Mouse (Mus musculus) activated CD4-positive, CD25-positive, alpha-beta regulatory T cell, adult 9 weeks (primary cell): ENCODE results near the gene Rilpl1. TPM values are rescaled to one million over a fixed set of nuclear protein-coding genes. Genes with fewer than 3 reads are reported as not detected.

Experiments used
- polyA plus RNA-seq: library from polyadenylated mRNA; unstranded; fragments of 100-300 nt; shearing (Covaris generic); gene quantifications from one replicate; pipeline ENCODE4 v1.2.1, GENCODE M21; 2017

The Rilpl1 gene
- polyA plus RNA-seq, result 1.6 TPM

GRCm38 (mm10) chr5:124530655-124531582 is at the start of gene Rilpl1:
Gene Rilpl1 (minus strand): TSS chr5:124531391.

DNA sequence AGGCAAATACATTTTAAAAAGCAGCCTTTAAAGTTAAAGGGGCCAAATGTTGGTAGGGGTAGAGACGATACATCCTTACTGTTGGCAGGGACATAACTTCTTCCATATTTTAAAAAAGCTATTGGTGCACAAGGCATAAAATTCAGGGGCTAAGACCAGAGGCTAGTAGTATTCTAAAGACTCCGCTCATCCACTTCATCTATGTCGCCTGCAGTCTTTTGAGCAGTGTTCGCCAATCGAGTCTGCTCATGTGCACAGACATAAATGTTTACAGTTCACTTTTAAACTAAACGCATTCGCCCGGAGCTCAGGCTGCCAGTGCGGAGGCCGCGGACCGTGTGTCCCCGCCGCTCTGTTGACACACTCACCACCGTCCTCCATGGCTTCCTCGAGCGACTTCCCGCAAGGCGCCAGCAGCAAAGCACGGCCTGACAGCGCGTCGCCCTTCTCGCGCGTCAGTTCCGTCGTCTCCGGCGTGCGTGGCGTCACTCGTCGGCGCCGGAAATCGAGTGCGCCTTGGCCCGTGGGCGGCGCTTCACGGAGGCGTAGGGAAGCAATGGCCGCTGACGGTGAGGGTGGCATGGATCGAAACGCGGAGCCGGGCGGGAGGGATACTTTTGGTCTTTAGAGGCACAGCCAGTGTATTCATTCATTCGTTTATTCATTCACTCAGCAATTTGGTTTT is 47.6 kb upstream of the Rilpl1 start, which contains the start of the genes Eif2b1 and Gtf2h3:
Eif2b1 (minus strand) TSS at position 499 of the 685 bp plus-strand sequence.
Gtf2h3 (plus strand) TSS at position 508 of the 685 bp plus-strand sequence.

GRCm38 (mm10) chr5:124552558-124553307 is 21.5 kb upstream of the Rilpl1 start, which contains the start of gene Ddx55:
Gene Ddx55 (plus strand): TSS chr5:124552864.

DNA sequence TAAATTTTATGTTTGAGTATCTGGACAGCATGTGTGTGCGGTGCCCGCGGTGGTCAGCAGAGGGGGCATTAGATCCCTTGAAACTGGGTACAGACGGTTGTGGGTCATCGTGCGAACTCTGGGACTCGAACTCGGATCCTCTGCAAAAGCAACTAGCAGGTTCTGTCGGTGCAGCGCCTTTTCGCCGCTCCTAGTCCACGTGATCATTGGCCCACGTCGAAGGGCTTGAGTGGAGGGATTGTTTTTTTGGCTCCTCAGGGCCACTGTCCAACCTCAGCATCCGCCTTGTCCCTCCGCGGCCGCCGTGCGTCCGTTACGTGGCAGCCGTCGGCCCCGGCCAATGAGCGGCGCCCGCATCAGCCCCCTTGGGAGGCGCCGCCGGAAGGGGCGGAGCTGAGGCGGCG is 9.2 kb upstream of the Rilpl1 start, which contains the start of gene Tmed2:
Tmed2 (plus strand) TSS at position 313 of the 404 bp plus-strand sequence.

DNA sequence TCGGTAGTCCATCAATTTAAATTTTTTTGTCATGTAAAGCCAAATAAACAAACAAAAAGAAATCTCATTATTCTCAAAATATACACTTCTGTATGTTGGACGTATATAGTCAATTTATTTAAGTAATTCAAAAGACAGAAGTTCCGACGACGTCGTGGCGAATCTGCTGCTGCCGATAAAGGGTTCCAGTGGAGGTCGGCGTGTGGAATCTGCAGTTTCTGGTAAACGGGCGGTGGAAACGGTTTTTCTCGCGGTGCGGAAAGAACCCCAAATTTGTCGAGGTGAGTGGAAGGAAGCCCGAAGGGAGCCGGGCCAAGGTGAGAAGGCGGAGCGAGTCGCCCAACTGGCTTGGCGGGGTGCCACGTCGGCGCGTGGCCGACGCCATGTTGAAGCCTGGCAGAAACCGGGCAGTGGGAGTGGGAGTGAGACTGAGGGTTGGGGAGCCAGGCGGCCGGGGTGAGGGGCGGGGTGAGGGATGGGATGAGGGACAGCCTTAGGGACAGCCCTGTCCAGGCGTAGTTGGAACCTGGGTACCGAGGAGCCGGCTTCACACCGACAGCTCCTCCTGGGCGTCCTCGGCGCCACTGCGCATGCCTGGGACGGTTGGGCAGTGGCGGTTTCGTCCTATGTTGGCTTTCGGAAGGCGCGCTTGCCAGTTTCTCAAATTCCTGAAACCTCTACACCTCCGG is 48.1 kb downstream of the Rilpl1 start, which contains the start of gene Snrnp35:
Snrnp35 (plus strand) TSS at position 169 of the 689 bp plus-strand sequence.

Other genes with a start within 250 kb of the Rilpl1 start
- gene Mphosph9, start 203.4 kb downstream of the Rilpl1 start, polyA plus RNA-seq, result 20.7 TPM
- 15.4 TPM for gene 2810006K23Rik, start 203.3 kb downstream of the Rilpl1 start, polyA plus RNA-seq
- 8.0 TPM for gene Cdk2ap1, start 168.3 kb downstream of the Rilpl1 start, polyA plus RNA-seq
- 132 TPM for gene Sbno1, start 105.4 kb downstream of the Rilpl1 start, polyA plus RNA-seq
- gene Kmt5a, start 91.5 kb downstream of the Rilpl1 start, polyA plus RNA-seq, result 11.6 TPM
- 117 TPM for gene Rilpl2, start 53.0 kb downstream of the Rilpl1 start, polyA plus RNA-seq
- gene Snrnp35, start 48.3 kb downstream of the Rilpl1 start, polyA plus RNA-seq, result 7.0 TPM
- 51.7 TPM for gene Tmed2, start 9.3 kb upstream of the Rilpl1 start, polyA plus RNA-seq
- gene Ddx55, start 21.5 kb upstream of the Rilpl1 start, polyA plus RNA-seq, result 25.2 TPM
- gene Eif2b1, start 47.7 kb upstream of the Rilpl1 start, polyA plus RNA-seq, result 43.4 TPM
- 55.4 TPM for gene Gtf2h3, start 47.7 kb upstream of the Rilpl1 start, polyA plus RNA-seq
- 73.6 TPM for gene Atp6v0a2, start 97.2 kb upstream of the Rilpl1 start, polyA plus RNA-seq
- 0.15 TPM for gene Dnah10, start 193.7 kb upstream of the Rilpl1 start, polyA plus RNA-seq